Mouse (Mus musculus) cerebellum, adult (tissue): ENCODE results near the gene Atp6v0a1.

Experiments used
- ATAC-seq: cut with Nextera tagmentation; 2 replicates; pipeline ENCODE4 v1.9.2; 2017; ENCODE audit warnings: mild to moderate bottlenecking, moderate library complexity, mixed read lengths; ENCODE audit not compliant: insufficient number of reproducible peaks, low FRiP score, low TSS enrichment

Gene Atp6v0a1

GRCm38 (mm10) chr11:101009046-101009887 lies at the start of gene Atp6v0a1:
Gene Atp6v0a1 (plus strand): TSS chr11:101009452.
- ATAC-seq = peak; percentile 96; the same call in 1 of the 2 replicates

DNA sequence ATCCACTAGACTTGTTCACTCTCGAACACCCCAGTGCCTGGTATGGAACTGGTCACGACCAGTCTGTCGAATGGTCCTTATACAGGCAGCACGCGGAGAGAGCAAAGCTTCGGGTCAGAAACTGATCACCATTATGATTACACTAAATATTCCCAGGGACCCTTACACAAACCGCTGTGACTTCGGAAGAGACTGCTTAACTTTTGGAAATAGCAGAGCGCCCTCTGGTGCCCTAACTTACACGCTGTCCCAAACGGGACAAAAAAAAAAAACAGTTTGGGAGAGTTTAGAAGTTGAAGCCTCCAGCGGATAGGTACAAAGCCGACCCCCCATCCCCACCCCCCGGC lies 49.8 kb upstream of the Atp6v0a1 start:
- ATAC-seq = no peak

DNA sequence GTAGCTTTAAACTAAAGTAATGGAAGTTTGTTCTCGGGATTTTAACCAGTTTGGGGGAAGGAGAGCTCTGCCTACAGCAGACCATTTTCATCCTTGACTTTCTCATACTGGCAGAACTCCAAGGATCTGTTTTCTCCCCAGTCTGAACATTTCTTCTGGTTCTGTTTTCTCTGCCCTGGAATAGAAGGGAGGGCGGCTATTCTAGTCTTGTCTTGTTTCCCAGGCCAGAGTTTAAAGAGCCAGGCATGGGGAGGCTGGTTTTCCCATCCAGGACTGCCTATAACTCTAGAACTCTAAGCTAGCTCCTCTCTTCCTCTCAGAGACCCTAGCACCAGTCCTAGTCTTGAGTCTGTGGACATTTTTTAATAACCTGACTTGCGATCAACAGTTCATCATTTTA lies 49.4 kb upstream of the Atp6v0a1 start:
- ATAC-seq = no peak

GRCm38 (mm10) chr11:100960540-100960939 lies 48.7 kb upstream of the Atp6v0a1 start:
- ATAC-seq = 0 out of 2 replicates have a peak, but pooled peaks have one; percentile 36

GRCm38 (mm10) chr11:100962371-100962911 lies 46.8 kb upstream of the Atp6v0a1 start:
- no peak for ATAC-seq

DNA sequence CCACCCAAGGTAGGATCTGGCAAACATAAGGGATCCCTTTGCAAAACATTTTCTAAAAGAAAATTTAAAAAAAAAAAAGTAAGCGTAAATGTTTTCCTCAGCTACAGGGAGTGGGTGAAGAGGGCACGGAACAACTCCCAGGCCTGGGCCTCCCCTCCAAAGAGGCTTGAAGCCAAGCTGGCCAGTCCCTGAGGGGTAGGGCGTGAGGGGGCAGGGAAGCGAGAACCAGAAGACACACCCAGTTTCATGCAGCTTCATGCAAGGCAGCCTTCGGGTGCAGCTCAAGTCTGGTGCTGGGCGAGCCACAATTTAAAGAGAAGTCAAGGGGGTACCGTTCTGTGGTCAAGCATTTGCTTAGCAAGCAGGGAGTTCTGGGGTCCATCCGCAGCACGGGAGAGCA lies 45.6 kb upstream of the Atp6v0a1 start:
- ATAC-seq = no peak

DNA sequence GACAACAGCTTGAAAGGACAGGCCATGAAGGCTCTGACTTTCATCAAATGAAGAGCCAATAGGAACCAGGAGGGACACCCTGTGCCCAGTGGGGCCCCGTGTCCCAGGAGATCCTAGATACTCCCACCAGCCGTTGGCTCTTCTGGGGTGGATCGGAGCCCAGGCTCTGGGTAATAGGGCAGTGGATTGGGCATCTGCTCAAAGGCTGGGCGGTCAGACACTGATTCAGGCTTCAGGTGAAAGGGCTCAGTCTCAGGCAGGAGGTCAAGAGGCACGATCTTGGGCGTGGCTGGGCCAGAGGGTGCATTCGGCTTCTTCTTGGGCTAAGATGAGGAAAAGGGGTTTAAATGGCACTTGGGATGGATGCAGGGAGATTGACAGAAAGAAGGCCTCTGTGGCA lies 45.1 kb upstream of the Atp6v0a1 start:
- no peak for ATAC-seq

- no peak for ATAC-seq
These were observed 44.2 kb upstream of the Atp6v0a1 start for GRCm38 (mm10) chr11:100964901-100965542.

DNA sequence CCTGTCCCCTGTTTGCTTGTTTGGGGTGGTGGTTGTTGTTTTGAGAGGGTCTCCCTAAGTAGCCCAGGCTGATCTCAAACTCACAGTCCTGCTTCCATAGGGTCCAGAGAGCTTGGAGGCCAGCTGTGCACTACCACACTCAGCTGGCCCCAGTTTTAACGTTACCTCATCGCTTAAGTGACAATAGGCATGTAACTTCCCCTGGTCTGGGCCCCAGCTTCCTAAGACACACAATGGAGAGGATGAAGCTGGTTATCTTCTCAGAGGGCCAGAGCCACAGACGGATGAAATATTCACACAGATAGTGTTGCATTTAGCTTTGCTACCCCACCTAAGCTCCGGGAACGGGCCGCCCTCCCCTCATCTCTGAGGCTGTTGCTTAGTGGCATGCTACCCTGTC lies 43.5 kb upstream of the Atp6v0a1 start:
- ATAC-seq = no peak

DNA sequence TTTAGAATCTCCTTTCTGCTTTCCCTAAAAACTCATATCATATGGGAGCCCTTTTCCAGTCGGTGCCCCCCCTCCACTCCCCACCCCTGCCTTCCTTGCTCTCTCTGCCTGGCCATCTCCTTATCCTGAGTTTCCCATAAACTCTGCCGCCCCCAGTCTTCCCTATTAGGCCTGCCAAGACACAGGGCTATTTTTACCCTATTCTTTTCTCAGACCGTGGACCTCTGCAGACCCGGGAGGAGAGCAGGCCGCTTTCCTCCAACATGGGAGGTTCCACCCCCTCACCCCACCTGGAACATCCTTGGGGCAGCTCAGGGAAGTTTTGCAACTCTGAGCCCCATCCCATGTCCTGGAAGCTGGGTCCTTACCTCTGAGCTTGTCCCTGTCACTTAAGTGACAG lies 41.9 kb upstream of the Atp6v0a1 start:
- ATAC-seq = no peak

- no peak for ATAC-seq
These were observed 41.3 kb upstream of the Atp6v0a1 start for GRCm38 (mm10) chr11:100967881-100968420.

- no peak for ATAC-seq
These were observed 40.8 kb upstream of the Atp6v0a1 start for GRCm38 (mm10) chr11:100968501-100968900.

DNA sequence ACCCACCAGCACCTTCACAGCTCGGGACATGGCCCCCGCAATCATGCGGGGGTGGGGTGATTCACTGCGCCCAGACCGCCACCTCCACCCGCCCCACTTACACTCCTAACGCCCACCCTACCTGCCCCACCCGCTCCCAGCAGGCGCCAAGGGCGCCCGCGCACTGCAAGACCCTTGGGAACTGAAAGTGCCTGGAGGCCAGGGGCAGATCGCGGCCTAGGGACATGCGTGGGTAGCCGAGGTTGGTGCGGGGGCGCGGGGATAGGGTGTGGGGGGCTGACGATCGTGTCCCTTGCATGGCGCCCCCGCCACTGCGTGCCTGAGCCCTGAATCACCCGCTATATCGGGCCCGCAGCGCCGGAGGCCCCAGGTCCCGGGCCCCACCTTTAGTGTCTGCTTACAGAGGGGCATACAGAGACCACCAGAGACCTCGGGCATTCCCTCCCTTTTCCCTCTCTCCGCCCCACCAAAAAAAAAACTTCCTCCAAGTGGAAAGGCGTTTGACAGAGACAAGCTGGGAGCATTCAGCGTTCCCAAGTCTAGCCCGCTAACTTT lies 40.0 kb upstream of the Atp6v0a1 start:
- no peak for ATAC-seq

DNA sequence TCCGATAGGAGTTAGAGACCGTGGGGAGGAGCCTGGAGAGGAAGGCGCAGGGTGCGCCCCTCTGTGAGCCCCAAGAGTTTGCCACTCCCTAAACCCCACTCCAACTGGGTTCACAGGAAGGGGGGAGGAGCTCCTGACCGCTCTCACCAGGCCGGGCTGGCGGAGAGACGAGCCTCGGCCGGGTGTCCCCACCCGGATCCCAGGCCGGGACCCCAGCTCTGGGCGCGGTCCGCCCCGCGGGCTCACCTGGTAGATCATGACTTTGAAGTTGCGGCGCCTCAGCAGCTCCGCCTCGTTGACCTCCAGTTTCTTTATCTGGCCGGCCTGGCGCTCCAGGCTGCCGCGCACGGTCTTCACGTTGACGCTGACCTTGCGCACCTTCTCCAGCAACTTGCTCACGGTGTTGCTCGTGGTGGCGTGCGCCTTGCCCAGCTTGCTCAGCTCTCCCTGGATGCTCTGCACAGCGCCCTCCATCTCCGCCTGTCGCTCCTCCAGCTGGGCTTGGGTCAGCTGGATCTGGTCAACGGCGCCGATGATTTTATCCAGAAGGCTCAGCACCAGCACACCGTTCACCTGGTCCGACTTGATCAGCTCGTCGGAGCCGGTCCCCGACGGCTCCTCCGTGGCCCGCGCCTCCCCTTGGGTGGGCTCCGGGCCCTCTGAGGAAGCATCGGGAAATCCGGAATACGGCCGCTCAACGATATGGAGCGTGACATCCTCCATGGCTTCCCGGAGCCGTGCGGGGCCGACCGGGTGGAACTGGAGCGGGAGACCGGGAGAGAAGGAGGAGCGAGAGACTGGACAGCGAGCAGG lies 39.3 kb upstream of the Atp6v0a1 start:
- ATAC-seq = no peak

DNA sequence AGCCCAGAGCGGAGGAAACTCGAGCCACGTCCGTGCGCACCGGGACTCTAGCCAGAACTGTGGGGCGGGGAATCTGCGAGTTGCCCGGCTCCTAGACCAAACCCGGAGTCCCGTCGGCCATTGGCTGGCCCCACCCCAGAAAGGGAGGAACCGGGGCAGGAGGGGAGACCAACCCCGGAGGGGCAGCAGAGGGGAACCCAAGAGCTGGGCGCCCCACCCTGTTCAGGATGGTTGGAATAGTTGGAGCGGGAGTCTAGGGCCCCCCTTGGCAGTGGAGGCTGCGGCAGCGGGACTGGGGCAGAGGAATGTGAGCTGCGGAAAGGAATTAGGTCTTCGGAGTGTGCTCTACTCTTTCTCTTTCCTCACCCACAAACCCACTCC lies 38.7 kb upstream of the Atp6v0a1 start, which contains the start of gene Cavin1:
TSS of gene Cavin1 (minus strand) at position 331 of the 381 bp plus-strand sequence.
- no peak for ATAC-seq

- no peak for ATAC-seq
These were observed 37.8 kb upstream of the Atp6v0a1 start for GRCm38 (mm10) chr11:100971455-100971854.

GRCm38 (mm10) chr11:100973245-100973644 lies 36.0 kb upstream of the Atp6v0a1 start:
- no peak for ATAC-seq

DNA sequence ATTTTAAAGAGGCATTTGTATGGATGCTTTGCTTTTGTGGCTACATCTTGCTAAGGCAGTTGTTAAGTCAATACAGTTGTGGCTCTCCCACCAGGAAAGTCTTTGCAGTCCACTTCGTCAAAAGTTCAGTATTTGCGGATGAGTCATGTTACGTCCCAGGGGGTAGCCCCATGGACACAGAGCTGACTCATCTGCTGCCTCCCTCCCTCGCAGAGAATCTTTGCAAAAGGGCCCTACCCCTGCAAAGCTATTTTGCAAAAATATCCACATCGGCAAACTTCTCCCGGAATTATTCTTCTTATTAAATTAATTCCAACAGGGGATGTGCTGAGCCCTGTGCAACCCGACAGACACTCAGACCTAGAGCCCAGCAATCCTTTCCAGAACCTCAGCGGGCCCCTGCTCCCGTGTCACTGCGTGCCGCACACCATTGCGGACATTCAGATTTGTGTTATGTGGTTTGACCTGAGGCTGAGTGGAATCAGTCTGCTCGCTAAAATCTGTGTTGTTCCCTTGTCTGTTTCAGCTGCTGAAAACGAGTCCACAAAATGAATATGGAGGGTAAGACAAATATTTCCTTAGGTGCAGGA lies 34.8 kb upstream of the Atp6v0a1 start:
- no peak for ATAC-seq

DNA sequence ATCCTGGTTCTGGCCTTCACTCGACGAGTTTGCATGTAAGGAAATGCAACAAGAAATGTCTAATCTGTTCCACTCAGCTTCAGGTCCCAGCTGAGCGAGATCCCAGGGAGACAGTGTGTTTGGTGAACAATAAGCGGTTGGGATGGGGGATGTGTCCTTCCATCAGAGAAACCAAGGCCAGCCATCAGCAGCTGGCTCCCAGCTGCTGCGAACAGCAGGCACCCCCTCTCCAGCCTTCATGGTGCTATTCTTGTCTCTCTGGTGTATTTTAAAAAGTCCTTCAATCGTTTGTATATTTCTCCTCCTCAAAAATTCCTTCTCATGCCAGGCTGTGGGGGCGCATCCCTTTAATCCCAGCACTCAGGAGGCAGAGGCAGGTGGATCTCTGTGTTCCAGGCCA lies 34.0 kb upstream of the Atp6v0a1 start:
- no peak for ATAC-seq

- no peak for ATAC-seq
These were observed 29.4 kb upstream of the Atp6v0a1 start for GRCm38 (mm10) chr11:100979887-100980286.
